35 mouse cellular contexts compared by ENCODE assay signal in genomic region chr10:87722244-87722643, GRCm38 (mm10).
"Had no signal": no experiment of that assay in that cellular context is flagged by ENCODE, and none has a peak within 500 bp of the region (broad histone marks: within the 10 kb centered on the region; RNA-seq: fewer than 3 reads in every experiment).

No protein-coding gene starts in this region.

- H3K4me1 ChIP-seq: heart, embryonic 10.5 days; heart, embryonic 12.5 days; heart, embryonic 13.5 days; heart, embryonic 15.5 days; hindbrain, embryonic 10.5 days; hindbrain, embryonic 12.5 days; hindbrain, embryonic 13.5 days; hindbrain, embryonic 15.5 days; intestine, embryonic 15.5 days; kidney, embryonic 15.5 days had no signal

- ATAC-seq: hindbrain, embryonic 16.5 days; hindbrain, postnatal 0 days; inflammation-experienced regulatory T-cells, adult 6 months; intestine, embryonic 15.5 days; intestine, embryonic 16.5 days; intestine, postnatal 0 days had no signal

- H3K4me3 ChIP-seq: heart, embryonic 10.5 days; heart, embryonic 12.5 days; heart, embryonic 13.5 days; heart, embryonic 15.5 days; hindbrain, embryonic 10.5 days; hindbrain, embryonic 12.5 days; hindbrain, embryonic 13.5 days; hindbrain, embryonic 15.5 days; intestine, embryonic 15.5 days; kidney, embryonic 15.5 days; layer of hippocampus, adult 2 months had no signal

- DNase-seq: heart, postnatal 10 days; heart, postnatal 14 days; heart, postnatal 36 days; heart, postnatal 4 days; kidney, adult 11 months; kidney, adult 18-20 months; kidney, adult 2 months; kidney, adult 8-10 months; kidney, adult 9 months; kidney, postnatal 10 days; kidney, postnatal 14 days; kidney, postnatal 25 days; kidney, postnatal 36 days; kidney, postnatal 4 days; layer of hippocampus, adult 9-11 months; layer of hippocampus, postnatal 36 days had no signal

- H3K27me3 ChIP-seq: heart, embryonic 12.5 days; heart, embryonic 13.5 days; heart, embryonic 15.5 days; hindbrain, embryonic 12.5 days; hindbrain, embryonic 13.5 days; hindbrain, embryonic 15.5 days; intestine, embryonic 15.5 days; kidney, embryonic 15.5 days had no signal

- H3K27ac ChIP-seq: heart, embryonic 10.5 days; heart, embryonic 13.5 days; heart, embryonic 15.5 days; hindbrain, embryonic 10.5 days; hindbrain, embryonic 12.5 days; hindbrain, embryonic 13.5 days; hindbrain, embryonic 14.5 days; hindbrain, embryonic 15.5 days; hindbrain, postnatal 0 days; intestine, embryonic 15.5 days; kidney, embryonic 15.5 days; kidney, postnatal 0 days; layer of hippocampus, adult 2 months had no signal

- H3K4me2 ChIP-seq: heart, embryonic 11.5 days; heart, embryonic 12.5 days; heart, embryonic 13.5 days; heart, embryonic 15.5 days; hindbrain, embryonic 12.5 days; hindbrain, embryonic 13.5 days; hindbrain, embryonic 14.5 days; hindbrain, embryonic 15.5 days; intestine, embryonic 15.5 days; kidney, embryonic 15.5 days had no signal

- H3K36me3 ChIP-seq: heart, embryonic 10.5 days; heart, embryonic 12.5 days; heart, embryonic 13.5 days; heart, embryonic 15.5 days; hindbrain, embryonic 10.5 days; hindbrain, embryonic 12.5 days; hindbrain, embryonic 13.5 days; hindbrain, embryonic 15.5 days; intestine, embryonic 15.5 days; kidney, embryonic 15.5 days had no signal
